Mouse (Mus musculus) stomach, embryonic 15.5 days (tissue): ENCODE data around the gene Rims3. TPM values are rescaled to one million over a fixed set of nuclear protein-coding genes. Genes with fewer than 3 reads are reported as not detected.

Source experiments
- ATAC-seq: fragments of 200-750 bp; cut with Nextera tagmentation; 2 replicates; pipeline ENCODE4 v1.8.0; 2017; ENCODE audit warnings: low read depth, moderate number of reproducible peaks, moderate TSS enrichment; ENCODE audit not compliant: insufficient read depth, low FRiP score
- H3K27ac ChIP-seq: fragments of 300-500 bp; sonication (generic); 2 replicates; pipeline ENCODE4 v1.5.1; 2015; ENCODE audit warnings: mild to moderate bottlenecking, inconsistent platforms
- H3K27me3 ChIP-seq: fragments of 300-500 bp; sonication (generic); replicated peaks from 2 replicates; pipeline ENCODE4 v1.6.1; 2015; ENCODE audit warnings: inconsistent platforms
- H3K36me3 ChIP-seq: fragments of 300-500 bp; sonication (generic); 2 replicates; pipeline ENCODE4 v1.6.1; 2015; ENCODE audit warnings: inconsistent platforms
- H3K4me1 ChIP-seq: fragments of 300-500 bp; sonication (generic); 2 replicates; pipeline ENCODE4 v1.6.1; 2015; ENCODE audit warnings: inconsistent platforms
- H3K4me2 ChIP-seq: fragments of 300-500 bp; sonication (generic); 2 replicates; pipeline ENCODE4 v1.6.1; 2015; ENCODE audit warnings: mild to moderate bottlenecking, inconsistent platforms
- H3K4me3 ChIP-seq: fragments of 300-500 bp; sonication (generic); replicated peaks from 2 replicates; pipeline ENCODE4 v1.5.1; 2015; ENCODE audit warnings: inconsistent platforms
- H3K9ac ChIP-seq: fragments of 300-500 bp; sonication (generic); 2 replicates; pipeline ENCODE4 v1.6.1; 2015; ENCODE audit warnings: inconsistent platforms
- H3K9me3 ChIP-seq: fragments of 300-500 bp; sonication (generic); 2 replicates; pipeline ENCODE4 v1.6.1; 2016; ENCODE audit warnings: inconsistent platforms
- WGBS: fragments of 180-500 bp; shearing (Covaris S2); methylation state at CpG from one replicate; pipeline ENCODE4 v1.1.7; 2015; 5-methylcytosine and 5-hydroxymethylcytosine counted together
- polyA plus RNA-seq: library from polyadenylated mRNA; unstranded; fragments of >200 nt; fragmentation: Nextera tagmentation; extraction: Ambion mirVana; gene quantifications from 2 replicates; pipeline ENCODE4 v1.2.1, GENCODE M21; 2015

Gene Rims3
- 1.3 and 1.5 TPM in 2 replicates for polyA plus RNA-seq

DNA sequence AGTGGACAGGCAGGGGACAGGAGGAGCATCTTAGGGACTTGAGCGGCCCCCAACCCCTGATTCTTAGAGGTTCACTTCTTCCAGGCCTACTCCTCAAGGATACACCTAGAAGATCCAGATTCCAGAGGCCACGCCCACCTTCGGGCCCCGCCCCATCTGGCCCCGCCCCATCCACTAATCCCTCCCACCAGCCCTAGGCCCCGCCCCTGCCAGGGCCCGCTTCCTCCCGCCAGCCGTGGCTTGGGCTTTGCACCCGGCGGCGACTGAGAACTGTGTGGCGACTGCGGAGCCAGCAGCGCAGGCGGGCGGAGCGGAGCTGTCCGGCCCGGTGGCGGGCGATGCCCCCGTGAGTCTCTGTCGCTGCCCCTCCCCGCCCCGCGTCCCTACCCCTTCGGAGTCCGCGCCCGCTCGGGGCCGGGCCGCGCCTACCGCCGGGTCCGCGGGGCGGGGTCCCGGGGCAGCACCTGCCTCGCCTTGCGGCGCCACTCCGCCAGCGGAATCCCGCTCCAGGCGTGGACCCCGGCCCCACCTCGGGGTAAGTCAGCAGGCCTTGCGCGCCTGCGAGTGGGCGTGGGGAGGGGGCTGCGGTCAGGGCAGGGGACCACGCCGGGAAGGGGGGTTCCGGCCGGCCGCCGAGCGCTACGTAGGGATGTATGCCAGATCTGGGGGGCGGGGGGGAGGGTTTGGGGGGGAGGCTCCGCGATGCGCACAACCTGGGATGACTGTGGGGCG lies at the start of gene Rims3:
TSS of gene Rims3 (plus strand) at position 229 of the 732 bp plus-strand sequence.
- Histone ChIP-seq H3K9ac (0 out of 2 replicates have a peak within 1 kb of the TSS, but pooled peaks have one; percentile 8), H3K27ac (no peak within 1 kb of the TSS), H3K4me1 (peaks cover 4% of the 10 kb centered on the region; the same call in 1 of the 2 replicates), H3K9me3 (no peaks in the 10 kb centered on the region), H3K36me3 (no peaks in the 10 kb centered on the region), H3K4me2 (peak within 1 kb of the TSS; percentile 94), H3K27me3 (peaks cover 15% of the 10 kb centered on the region), H3K4me3 (peak within 1 kb of the TSS; percentile 57)
- peak; percentile 66 for ATAC-seq
- WGBS = 2% methylated on average over 37 of the region's 68 CpGs

DNA sequence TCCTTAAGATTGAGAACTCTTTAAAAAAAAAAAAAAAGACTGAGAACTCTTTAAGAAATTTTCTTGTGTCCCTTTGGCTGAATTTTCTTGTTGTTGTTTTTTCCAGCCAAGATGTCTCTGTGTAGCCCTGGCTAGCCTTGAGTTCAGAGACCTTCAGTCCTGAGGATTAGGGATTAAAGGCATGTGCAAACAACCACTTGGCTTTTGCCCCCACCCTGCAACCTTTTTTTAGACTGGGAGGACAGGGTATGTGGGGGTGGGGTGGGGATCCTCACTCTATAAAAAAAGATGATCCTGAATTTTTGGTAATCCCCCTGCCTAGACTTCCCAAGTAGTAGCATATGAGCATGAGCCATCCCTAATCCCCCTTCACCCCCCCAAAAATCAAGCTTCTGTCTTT lies 48.8 kb upstream of the Rims3 start:
- no peaks in the 10 kb centered on the region for H3K27me3 ChIP-seq
- no peaks in the 10 kb centered on the region for H3K36me3 ChIP-seq
- no peak overlapping the region for H3K4me2 ChIP-seq
- no peak overlapping the region for H3K4me3 ChIP-seq
- peaks cover 6% of the 10 kb centered on the region for H3K4me1 ChIP-seq
- ATAC-seq = no peak
- H3K9ac ChIP-seq = no peak overlapping the region
- no peaks in the 10 kb centered on the region for H3K9me3 ChIP-seq
- no peak overlapping the region for H3K27ac ChIP-seq

DNA sequence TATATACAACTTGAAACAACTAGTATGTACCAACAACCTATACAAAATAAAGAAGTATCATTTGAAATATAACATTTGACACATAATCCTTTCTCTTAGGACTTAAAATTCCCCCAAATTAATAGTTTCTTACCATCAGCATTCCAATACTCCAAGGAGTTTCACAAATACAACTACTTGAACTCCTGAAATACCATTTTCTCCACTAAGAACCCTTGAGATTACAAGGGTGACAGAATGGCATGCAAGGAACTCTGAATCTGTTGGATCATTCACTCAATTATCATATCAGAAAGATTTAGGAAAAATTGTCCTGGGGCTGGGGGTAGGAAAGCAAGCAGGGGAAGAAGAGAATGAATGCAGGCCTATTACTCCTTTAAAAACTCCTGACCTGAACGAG lies 40.9 kb upstream of the Rims3 start:
- ATAC-seq = no peak
- Histone ChIP-seq H3K4me3 (peak overlapping the region; percentile 55), H3K27ac (peak overlapping the region; percentile 67; the same call in 1 of the 2 replicates), H3K4me2 (peak overlapping the region; percentile 56), H3K36me3 (no peaks in the 10 kb centered on the region), H3K4me1 (peaks cover 15% of the 10 kb centered on the region; the same call in 1 of the 2 replicates), H3K9me3 (no peaks in the 10 kb centered on the region), H3K9ac (no peak overlapping the region), H3K27me3 (no peaks in the 10 kb centered on the region)
- 15% methylated on average over 1 of the region's 1 CpGs for WGBS

DNA sequence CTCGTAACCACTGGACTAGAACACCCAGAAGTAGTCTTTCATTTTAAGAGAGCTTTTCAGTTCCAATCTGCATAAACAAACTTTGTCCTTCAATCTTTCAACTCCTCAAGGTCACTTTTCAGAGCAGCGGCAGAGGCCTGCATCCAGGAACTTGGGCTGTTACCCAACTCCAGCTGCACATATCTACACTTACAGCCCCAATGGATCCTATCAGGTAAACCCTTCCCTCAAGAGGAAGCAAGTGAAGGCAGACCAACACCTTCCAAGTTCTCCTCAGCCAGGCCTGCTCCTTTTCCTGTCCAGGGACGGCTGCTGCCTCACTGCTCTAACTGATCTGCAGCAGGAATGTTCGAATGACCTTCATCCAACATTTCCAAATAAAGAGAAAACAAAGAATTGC lies 40.4 kb upstream of the Rims3 start:
- 13% methylated on average over 4 of the region's 4 CpGs for WGBS
- Histone ChIP-seq H3K4me2 (peak overlapping the region; percentile 56), H3K4me3 (peak overlapping the region; percentile 55), H3K36me3 (no peaks in the 10 kb centered on the region), H3K9ac (no peak overlapping the region), H3K9me3 (no peaks in the 10 kb centered on the region), H3K4me1 (peaks cover 15% of the 10 kb centered on the region; the same call in 1 of the 2 replicates), H3K27me3 (no peaks in the 10 kb centered on the region), H3K27ac (peak overlapping the region; percentile 67)
- ATAC-seq = no peak

DNA sequence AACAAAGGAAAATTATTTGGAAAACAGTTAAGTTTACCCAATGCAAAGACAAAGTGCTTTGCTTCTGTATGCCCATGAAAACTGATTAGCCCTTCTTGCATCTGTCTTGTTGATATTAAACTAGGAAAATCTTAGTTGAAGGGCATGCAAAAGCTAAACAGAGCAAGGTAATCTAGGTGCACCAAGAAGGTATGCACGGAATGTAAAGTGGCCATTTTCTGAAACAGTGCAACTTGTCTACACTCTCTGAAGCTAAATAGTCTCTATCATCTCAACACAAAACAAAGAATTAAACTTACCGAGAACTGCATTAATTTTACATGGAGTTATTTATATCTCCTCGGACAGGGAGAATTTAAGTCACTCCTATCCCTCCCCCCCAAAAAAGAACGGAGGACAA lies 39.5 kb upstream of the Rims3 start:
- Histone ChIP-seq H3K36me3 (no peaks in the 10 kb centered on the region), H3K9me3 (no peaks in the 10 kb centered on the region), H3K4me2 (peak overlapping the region; percentile 56), H3K27ac (peak overlapping the region; percentile 63), H3K4me3 (peak overlapping the region; percentile 55), H3K4me1 (peaks cover 19% of the 10 kb centered on the region; the same call in 1 of the 2 replicates), H3K27me3 (no peaks in the 10 kb centered on the region), H3K9ac (no peak overlapping the region)
- no peak for ATAC-seq
- 4% methylated on average over 4 of the region's 4 CpGs for WGBS

DNA sequence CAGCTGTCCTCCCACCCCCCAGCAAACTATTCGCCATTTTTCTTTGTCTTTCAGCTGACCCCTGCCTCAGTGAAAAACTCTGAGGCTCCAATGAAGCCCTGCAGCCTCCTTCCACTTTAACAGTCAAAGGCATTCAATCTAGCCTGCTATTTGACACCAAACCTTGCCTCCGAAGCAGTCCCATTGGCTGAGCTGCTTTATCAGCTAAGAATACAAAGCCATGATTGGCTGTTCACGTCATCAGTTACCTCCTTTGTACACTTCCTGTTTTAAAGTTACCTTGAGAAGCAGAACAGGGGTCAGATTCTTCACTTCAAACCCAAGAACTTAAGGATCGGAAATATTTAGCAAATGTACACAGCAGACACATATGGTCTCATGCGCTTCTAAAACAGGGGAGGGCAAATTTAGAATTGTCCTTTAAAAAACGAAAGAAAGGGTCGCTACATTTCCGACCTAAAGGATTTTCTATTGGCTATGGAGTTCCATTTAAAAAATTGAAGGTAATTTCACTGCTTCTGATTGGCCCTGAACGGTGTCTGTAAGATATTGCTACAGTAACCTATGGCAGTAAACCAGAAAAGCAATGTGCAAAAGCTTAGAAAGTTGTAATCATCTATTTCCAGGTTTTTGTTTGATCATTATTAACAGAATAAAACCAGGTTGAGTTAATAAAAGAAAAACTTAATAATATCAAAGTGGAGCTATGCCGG lies 38.8 kb upstream of the Rims3 start:
- Histone ChIP-seq H3K4me3 (peak overlapping the region; percentile 55), H3K4me1 (peaks cover 19% of the 10 kb centered on the region; the same call in 1 of the 2 replicates), H3K27ac (peak overlapping the region; percentile 63), H3K27me3 (no peaks in the 10 kb centered on the region), H3K9me3 (no peaks in the 10 kb centered on the region), H3K36me3 (no peaks in the 10 kb centered on the region), H3K4me2 (peak overlapping the region; percentile 56), H3K9ac (no peak overlapping the region)
- ATAC-seq = peak; percentile 96
- 5% methylated on average over 10 of the region's 10 CpGs for WGBS

DNA sequence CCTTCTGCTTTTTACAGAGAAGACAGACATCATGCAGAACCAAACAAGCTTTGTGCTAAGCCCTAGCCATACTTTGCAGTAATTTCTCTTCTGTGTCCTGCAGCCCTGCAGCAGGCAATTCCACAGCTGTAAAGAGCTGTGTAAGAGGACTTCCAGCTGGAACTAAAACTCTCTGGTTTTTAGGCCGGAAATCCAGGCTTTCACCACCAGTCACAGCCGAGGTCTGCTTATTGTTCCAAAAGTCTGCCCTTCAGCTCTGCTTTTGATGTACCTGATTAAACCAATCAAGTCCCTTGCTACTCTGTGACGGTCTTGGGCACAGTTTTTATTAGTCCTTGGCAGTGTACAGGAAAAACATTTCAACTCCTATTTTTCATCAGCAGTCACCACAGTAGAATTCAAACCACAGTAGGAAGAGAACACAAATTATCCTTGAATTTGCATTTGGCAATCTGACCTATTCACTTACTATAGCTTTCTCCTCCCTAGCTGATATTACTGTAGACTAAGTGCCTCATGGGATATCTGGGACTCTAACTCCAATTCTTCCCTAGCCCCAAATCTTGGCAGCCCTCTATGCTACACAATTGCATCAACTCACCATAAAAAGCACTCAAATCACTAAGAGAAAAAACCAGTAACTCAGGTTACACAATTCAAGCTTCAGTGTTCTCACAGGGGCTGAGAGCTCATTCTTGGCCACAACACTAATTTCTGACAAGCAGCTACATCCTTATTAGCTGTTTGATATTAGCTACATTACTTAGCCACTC lies 37.4 kb upstream of the Rims3 start:
- Histone ChIP-seq H3K9ac (no peak overlapping the region), H3K4me2 (peak overlapping the region; percentile 37; the same call in 1 of the 2 replicates), H3K36me3 (no peaks in the 10 kb centered on the region), H3K4me1 (peaks cover 22% of the 10 kb centered on the region; the same call in 1 of the 2 replicates), H3K9me3 (no peaks in the 10 kb centered on the region), H3K27me3 (no peaks in the 10 kb centered on the region), H3K4me3 (no peak overlapping the region), H3K27ac (peak overlapping the region; percentile 71)
- WGBS = 14% methylated on average over 3 of the region's 3 CpGs
- ATAC-seq = peak; percentile 40; the same call in 1 of the 2 replicates

GRCm38 (mm10) chr4:120817951-120818350 lies 36.7 kb upstream of the Rims3 start:
- no peaks in the 10 kb centered on the region for H3K36me3 ChIP-seq
- H3K9me3 ChIP-seq = no peaks in the 10 kb centered on the region
- no peaks in the 10 kb centered on the region for H3K27me3 ChIP-seq
- peak overlapping the region; percentile 52; the same call in 1 of the 2 replicates for H3K27ac ChIP-seq
- H3K4me2 ChIP-seq = no peak overlapping the region
- 41% methylated on average over 2 of the region's 2 CpGs for WGBS
- ATAC-seq = no peak
- no peak overlapping the region for H3K9ac ChIP-seq
- H3K4me3 ChIP-seq = no peak overlapping the region
- H3K4me1 ChIP-seq = peaks cover 20% of the 10 kb centered on the region; the same call in 1 of the 2 replicates

- H3K4me1 ChIP-seq = peaks cover 25% of the 10 kb centered on the region; the same call in 1 of the 2 replicates
- H3K27me3 ChIP-seq = no peaks in the 10 kb centered on the region
- no peaks in the 10 kb centered on the region for H3K9me3 ChIP-seq
- no peak overlapping the region for H3K9ac ChIP-seq
- H3K36me3 ChIP-seq = no peaks in the 10 kb centered on the region
- WGBS = 17% methylated on average over 1 of the region's 1 CpGs
- H3K27ac ChIP-seq = peak overlapping the region; percentile 23; the same call in 1 of the 2 replicates
- no peak for ATAC-seq
- no peak overlapping the region for H3K4me3 ChIP-seq
- no peak overlapping the region for H3K4me2 ChIP-seq
Measured at GRCm38 (mm10) chr4:120819296-120819695, 35.3 kb upstream of the Rims3 start.

GRCm38 (mm10) chr4:120819871-120820270 lies 34.7 kb upstream of the Rims3 start:
- ATAC-seq = no peak
- H3K27ac ChIP-seq = no peak overlapping the region
- 87% methylated on average over 2 of the region's 2 CpGs for WGBS

GRCm38 (mm10) chr4:120822191-120822911 lies 32.3 kb upstream of the Rims3 start:
- no peak overlapping the region for H3K27ac ChIP-seq
- H3K4me1 ChIP-seq = peaks cover 21% of the 10 kb centered on the region; the same call in 1 of the 2 replicates
- ATAC-seq = no peak
- WGBS = 88% methylated on average over 2 of the region's 2 CpGs
- H3K9ac ChIP-seq = no peak overlapping the region
- no peaks in the 10 kb centered on the region for H3K36me3 ChIP-seq
- no peak overlapping the region for H3K4me2 ChIP-seq
- no peaks in the 10 kb centered on the region for H3K27me3 ChIP-seq
- H3K9me3 ChIP-seq = no peaks in the 10 kb centered on the region
- no peak overlapping the region for H3K4me3 ChIP-seq

More at GRCm38 (mm10) chr4:120819871-120820270, 34.7 kb upstream of the Rims3 start:
- Histone ChIP-seq H3K36me3 (no peaks in the 10 kb centered on the region), H3K9ac (no peak overlapping the region), H3K27me3 (no peaks in the 10 kb centered on the region), H3K9me3 (no peaks in the 10 kb centered on the region), H3K4me1 (peaks cover 25% of the 10 kb centered on the region; the same call in 1 of the 2 replicates), H3K4me2 (no peak overlapping the region), H3K4me3 (no peak overlapping the region)
